Comparison of ENCODE assay signal across 8 mouse cellular contexts in the genomic region with DNA sequence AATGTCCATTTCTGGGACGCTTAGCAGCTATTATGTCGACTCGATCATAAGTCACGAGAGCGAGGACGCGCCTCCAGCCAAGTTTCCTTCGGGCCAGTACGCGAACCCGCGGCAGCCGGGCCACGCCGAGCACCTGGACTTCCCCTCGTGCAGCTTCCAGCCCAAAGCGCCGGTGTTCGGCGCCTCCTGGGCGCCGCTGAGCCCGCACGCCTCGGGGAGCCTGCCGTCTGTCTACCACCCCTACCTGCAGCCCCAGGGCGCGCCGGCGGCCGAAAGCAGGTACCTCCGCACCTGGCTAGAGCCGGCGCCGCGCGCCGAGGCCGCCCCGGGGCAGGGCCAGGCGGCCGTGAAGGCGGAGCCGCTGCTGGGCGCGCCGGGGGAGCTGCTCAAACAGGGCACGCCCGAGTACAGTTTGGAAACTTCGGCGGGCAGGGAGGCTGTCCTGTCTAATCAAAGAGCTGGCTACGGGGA. TPM values are rescaled to one million over a fixed set of nuclear protein-coding genes. Genes with fewer than 3 reads are reported as not detected.
DNase-seq lines count a peak whose midpoint lies in the region; ATAC-seq and TF ChIP-seq lines count a peak whose summit lies in the region.

No protein-coding gene starts in this region.

- peak overlapping the region; percentile 33 for H3K4me3 ChIP-seq in heart, postnatal 0 days (ENCODE audit: low read depth, low read length)
- H3K4me3 ChIP-seq in neural tube, embryonic 11.5 days (ENCODE audit: low read depth, low read length), result peak overlapping the region; percentile 96

- H3K4me1 ChIP-seq in heart, postnatal 0 days (ENCODE audit: control insufficient read depth, insufficient read depth), result no peaks in the 10 kb centered on the region
- peaks cover 34% of the 10 kb centered on the region for H3K4me1 ChIP-seq in neural tube, embryonic 11.5 days (ENCODE audit: control insufficient read depth, insufficient read depth, low read length)

- no peaks in the 10 kb centered on the region for H3K36me3 ChIP-seq in heart, postnatal 0 days (replicated peaks; ENCODE audit: control insufficient read depth, insufficient read depth, low read length)
- H3K36me3 ChIP-seq in neural tube, embryonic 11.5 days (ENCODE audit: control insufficient read depth, insufficient read depth, low read length), result no peaks in the 10 kb centered on the region

- H3K9ac ChIP-seq in heart, postnatal 0 days (replicated peaks; ENCODE audit: low read depth, low read length), result no peak overlapping the region
- H3K9ac ChIP-seq in neural tube, embryonic 11.5 days (ENCODE audit: low read length), result peak overlapping the region; percentile 100

- intact Hi-C loops in heart, postnatal 36 days (cut with DNase I), result no loop called here

- DNase-seq in heart, postnatal 0 days (ENCODE audit: low spot score), result no peak
- DNase-seq in heart, postnatal 36 days, result no peak
- DNase-seq in adrenal gland, postnatal 14 days, result peak; percentile 88
- DNase-seq in kidney, adult 8-10 months, result peak; percentile 72 to 73
- peak; percentile 53 for DNase-seq in neural tube, embryonic 11.5 days (ENCODE audit: low spot score)
- no peak for DNase-seq in right cerebral cortex, postnatal 36 days (ENCODE audit: low spot score in 2 of 2)
- no peak for DNase-seq in left cerebral cortex, adult 18-20 months (ENCODE audit: low spot score in 2 of 2)
- no peak for DNase-seq in lung, postnatal 25 days (ENCODE audit: low spot score)

- no peak for TF ChIP-seq CTCF in heart, postnatal 0 days (IDR thresholded peaks at IDR 0.05; ENCODE audit: low read depth)

- peak overlapping the region; percentile 45 for H3K4me2 ChIP-seq in heart, postnatal 0 days (ENCODE audit: low read depth, low read length)
- H3K4me2 ChIP-seq in neural tube, embryonic 11.5 days (ENCODE audit: low read depth), result peak overlapping the region; percentile 100

- H3K27ac ChIP-seq in heart, postnatal 0 days (ENCODE audit: low read depth), result no peak overlapping the region
- peak overlapping the region; percentile 100 for H3K27ac ChIP-seq in neural tube, embryonic 11.5 days (ENCODE audit: low read depth, low read length)

- no peaks in the 10 kb centered on the region for H3K9me3 ChIP-seq in heart, postnatal 0 days (replicated peaks; ENCODE audit: control insufficient read depth, low read length)
- no peaks in the 10 kb centered on the region for H3K9me3 ChIP-seq in neural tube, embryonic 11.5 days (ENCODE audit: control insufficient read depth, low read length)

- peaks cover 100% of the 10 kb centered on the region for H3K27me3 ChIP-seq in heart, postnatal 0 days (ENCODE audit: control insufficient read depth, insufficient read depth, low read length)
- peaks cover 2% of the 10 kb centered on the region for H3K27me3 ChIP-seq in neural tube, embryonic 11.5 days (ENCODE audit: control insufficient read depth, insufficient read depth, low read length)

- under 1% methylated on average over 51 of the region's 52 CpGs for WGBS in heart, postnatal 0 days
- 0% methylated on average over 52 of the region's 52 CpGs for WGBS in neural tube, embryonic 11.5 days

- TF ChIP-seq EP300 in heart, postnatal 0 days (IDR thresholded peaks at IDR 0.05; ENCODE audit: low read depth), result no peak

- ATAC-seq in heart, postnatal 0 days (ENCODE audit: insufficient read depth, low read depth), result no peak
- 0 out of 2 replicates have a peak, but pooled peaks have one; percentile 13 for ATAC-seq in neural tube, embryonic 11.5 days (ENCODE audit: insufficient read depth, low FRiP score, low TSS enrichment)

RNA-seq across cellular contexts. Expression of a gene that starts 0.3 kb away (rescaled TPM):
- not detected in 2 replicates for total RNA-seq in heart, postnatal 0 days (2014; rRNA removed; ENCODE audit: low replicate concordance)
- not detected in 2 replicates for polyA plus RNA-seq in heart, postnatal 0 days (2015; fragmentation: Nextera tagmentation; extraction: Ambion mirVana)
- total RNA-seq in heart, postnatal 36 days (2021), result not detected
- 99.3 and 156 TPM in 2 replicates for total RNA-seq in adrenal gland, postnatal 14 days (2021)
- polyA plus RNA-seq in neural tube, embryonic 11.5 days (2014; fragmentation: Nextera tagmentation; extraction: Ambion mirVana), result 60.7 and 67.9 TPM in 2 replicates
- total RNA-seq in left cerebral cortex, adult 18-20 months (2021), result not detected

RNA-seq across cellular contexts. Expression of a gene that starts 10.1 kb away (rescaled TPM):
- not detected in 2 replicates for total RNA-seq in heart, postnatal 0 days (2014; rRNA removed; ENCODE audit: low replicate concordance)
- not detected in 2 replicates for polyA plus RNA-seq in heart, postnatal 0 days (2015; fragmentation: Nextera tagmentation; extraction: Ambion mirVana)
- total RNA-seq in heart, postnatal 36 days (2021), result not detected
- total RNA-seq in adrenal gland, postnatal 14 days (2021), result 56.7 and 59.4 TPM in 2 replicates
- polyA plus RNA-seq in neural tube, embryonic 11.5 days (2014; fragmentation: Nextera tagmentation; extraction: Ambion mirVana), result 27.9 and 28.2 TPM in 2 replicates
- not detected for total RNA-seq in left cerebral cortex, adult 18-20 months (2021)

RNA-seq across cellular contexts. Expression of a gene that starts 14.8 kb away (rescaled TPM):
- not detected in 2 replicates for total RNA-seq in heart, postnatal 0 days (2014; rRNA removed; ENCODE audit: low replicate concordance)
- polyA plus RNA-seq in heart, postnatal 0 days (2015; fragmentation: Nextera tagmentation; extraction: Ambion mirVana), result 0.20 TPM in 1 of 2 replicates, not detected in the other
- not detected for total RNA-seq in heart, postnatal 36 days (2021)
- total RNA-seq in adrenal gland, postnatal 14 days (2021), result 34.3 and 37.8 TPM in 2 replicates
- polyA plus RNA-seq in neural tube, embryonic 11.5 days (2014; fragmentation: Nextera tagmentation; extraction: Ambion mirVana), result 65.5 and 65.9 TPM in 2 replicates
- total RNA-seq in left cerebral cortex, adult 18-20 months (2021), result not detected

RNA-seq across cellular contexts. Expression of a gene that starts 20.7 kb away (rescaled TPM):
- not detected in 2 replicates for total RNA-seq in heart, postnatal 0 days (2014; rRNA removed; ENCODE audit: low replicate concordance)
- polyA plus RNA-seq in heart, postnatal 0 days (2015; fragmentation: Nextera tagmentation; extraction: Ambion mirVana), result not detected in 2 replicates
- not detected for total RNA-seq in heart, postnatal 36 days (2021)
- 35.7 and 39.8 TPM in 2 replicates for total RNA-seq in adrenal gland, postnatal 14 days (2021)
- polyA plus RNA-seq in neural tube, embryonic 11.5 days (2014; fragmentation: Nextera tagmentation; extraction: Ambion mirVana), result 81.4 and 87.2 TPM in 2 replicates
- not detected for total RNA-seq in left cerebral cortex, adult 18-20 months (2021)

RNA-seq across cellular contexts. Expression of a gene that starts 31.6 kb away (rescaled TPM):
- total RNA-seq in heart, postnatal 0 days (2014; rRNA removed; ENCODE audit: low replicate concordance), result 0.19 TPM in 1 of 2 replicates, not detected in the other
- polyA plus RNA-seq in heart, postnatal 0 days (2015; fragmentation: Nextera tagmentation; extraction: Ambion mirVana), result 0.08 and 0.25 TPM in 2 replicates
- under 1 TPM; 0.19 to 0.22 TPM for total RNA-seq in heart, postnatal 36 days (2021)
- total RNA-seq in adrenal gland, postnatal 14 days (2021), result 17.1 and 18.7 TPM in 2 replicates
- 49.0 and 49.1 TPM in 2 replicates for polyA plus RNA-seq in neural tube, embryonic 11.5 days (2014; fragmentation: Nextera tagmentation; extraction: Ambion mirVana)
- total RNA-seq in left cerebral cortex, adult 18-20 months (2021), result not detected

Comparison
In these comparisons a context has a peak if more than half of its experiments do, and no peak if none do; other contexts are left out.
1. DNase-seq: peak in adrenal gland, postnatal 14 days (single experiment), kidney, adult 8-10 months (2 of 2) and neural tube, embryonic 11.5 days (single experiment); none in heart, postnatal 0 days (single experiment), heart, postnatal 36 days (0 of 2), right cerebral cortex, postnatal 36 days (0 of 2), left cerebral cortex, adult 18-20 months (0 of 2) and lung, postnatal 25 days (single experiment).
2. RNA of a gene that starts 0.3 kb away (total RNA-seq): 99.3 to 156 TPM in adrenal gland, postnatal 14 days; not detected in heart, postnatal 0 days, not detected in heart, postnatal 36 days and not detected in left cerebral cortex, adult 18-20 months; every median in the first group is over 100 times any median in the second.
3. RNA of a gene that starts 10.1 kb away (total RNA-seq): 56.7 to 59.4 TPM in adrenal gland, postnatal 14 days; not detected in heart, postnatal 0 days, not detected in heart, postnatal 36 days and not detected in left cerebral cortex, adult 18-20 months; every median in the first group is over 10 times any median in the second.
4. RNA of a gene that starts 14.8 kb away (total RNA-seq): 34.3 to 37.8 TPM in adrenal gland, postnatal 14 days; not detected in heart, postnatal 36 days, not detected in heart, postnatal 0 days and not detected in left cerebral cortex, adult 18-20 months; every median in the first group is over 10 times any median in the second.